Mouse (Mus musculus) lung, embryonic 15.5 days (tissue): Measurements from ENCODE around the gene Lpin2. TPM values are rescaled to one million over a fixed set of nuclear protein-coding genes. Genes with fewer than 3 reads are reported as not detected.

Source experiments
- ATAC-seq: fragments of 200-750 bp; cut with Nextera tagmentation; 2 replicates; pipeline ENCODE4 v1.8.0; 2017; ENCODE audit warnings: moderate number of reproducible peaks, borderline replicate concordance; ENCODE audit not compliant: low FRiP score, low TSS enrichment; ENCODE audit errors: extremely low read depth
- H3K27ac ChIP-seq: fragments of 300-500 bp; sonication (generic); 2 replicates; pipeline ENCODE4 v1.5.1; 2015; ENCODE audit warnings: moderate library complexity, mild to moderate bottlenecking, inconsistent platforms
- H3K27me3 ChIP-seq: fragments of 300-500 bp; sonication (generic); 2 replicates; pipeline ENCODE4 v1.6.1; 2015; ENCODE audit warnings: inconsistent platforms
- H3K36me3 ChIP-seq: fragments of 300-500 bp; sonication (generic); 2 replicates; pipeline ENCODE4 v1.6.1; 2015; ENCODE audit warnings: inconsistent platforms
- H3K4me1 ChIP-seq: fragments of 300-500 bp; sonication (generic); 2 replicates; pipeline ENCODE4 v1.6.1; 2015; ENCODE audit warnings: inconsistent platforms
- H3K4me2 ChIP-seq: fragments of 300-500 bp; sonication (generic); 2 replicates; pipeline ENCODE4 v1.6.1; 2015; ENCODE audit warnings: inconsistent platforms, mild to moderate bottlenecking, moderate library complexity
- H3K4me3 ChIP-seq: fragments of 300-500 bp; sonication (generic); 2 replicates; pipeline ENCODE4 v1.5.1; 2015; ENCODE audit warnings: mild to moderate bottlenecking, inconsistent platforms
- H3K9ac ChIP-seq: fragments of 300-500 bp; sonication (generic); 2 replicates; pipeline ENCODE4 v1.6.1; 2015; ENCODE audit warnings: inconsistent platforms
- H3K9me3 ChIP-seq: fragments of 300-500 bp; sonication (generic); 2 replicates; pipeline ENCODE4 v1.6.1; 2016; ENCODE audit warnings: inconsistent platforms
- WGBS: fragments of 180-500 bp; shearing (Covaris S2); methylation state at CpG from one replicate; pipeline ENCODE4 v1.1.7; 2015; 5-methylcytosine and 5-hydroxymethylcytosine counted together
- polyA plus RNA-seq: library from polyadenylated mRNA; unstranded; fragments of >200 nt; fragmentation: Nextera tagmentation; extraction: Ambion mirVana; gene quantifications from 2 replicates; pipeline ENCODE4 v1.2.1, GENCODE M21; 2015

Gene Lpin2
- polyA plus RNA-seq, 1 experiment from 2014 or later = 31.8 TPM

- H3K4me2 ChIP-seq = no peak overlapping the region
- H3K9ac ChIP-seq = no peak overlapping the region
- H3K4me1 ChIP-seq = no peaks in the 10 kb centered on the region
- 48% methylated on average over 3 of the region's 3 CpGs for WGBS
- H3K27ac ChIP-seq = no peak overlapping the region
- H3K27me3 ChIP-seq = no peaks in the 10 kb centered on the region
- no peak overlapping the region for H3K4me3 ChIP-seq
- H3K9me3 ChIP-seq = no peaks in the 10 kb centered on the region
- H3K36me3 ChIP-seq = no peaks in the 10 kb centered on the region
- no peak for ATAC-seq
Measured at GRCm38 (mm10) chr17:71260658-71261057, 78.3 kb downstream of the Lpin2 start.

- H3K27ac ChIP-seq = no peak overlapping the region
- no peaks in the 10 kb centered on the region for H3K9me3 ChIP-seq
- ATAC-seq = no peak
- 70% methylated on average over 6 of the region's 6 CpGs for WGBS
- H3K4me1 ChIP-seq = no peaks in the 10 kb centered on the region
- no peak overlapping the region for H3K9ac ChIP-seq
- no peaks in the 10 kb centered on the region for H3K27me3 ChIP-seq
- H3K4me2 ChIP-seq = no peak overlapping the region
- no peak overlapping the region for H3K4me3 ChIP-seq
- no peaks in the 10 kb centered on the region for H3K36me3 ChIP-seq
Measured at GRCm38 (mm10) chr17:71263136-71263535, 80.8 kb downstream of the Lpin2 start.

GRCm38 (mm10) chr17:71264739-71265138 is 82.4 kb downstream of the Lpin2 start:
- no peak overlapping the region for H3K4me3 ChIP-seq
- no peaks in the 10 kb centered on the region for H3K9me3 ChIP-seq
- no peak overlapping the region for H3K27ac ChIP-seq
- WGBS = 63% methylated on average over 4 of the region's 4 CpGs
- H3K4me2 ChIP-seq = no peak overlapping the region
- H3K36me3 ChIP-seq = no peaks in the 10 kb centered on the region
- no peak overlapping the region for H3K9ac ChIP-seq
- H3K27me3 ChIP-seq = no peaks in the 10 kb centered on the region
- no peaks in the 10 kb centered on the region for H3K4me1 ChIP-seq
- ATAC-seq = no peak

- Histone ChIP-seq H3K27me3 (no peaks in the 10 kb centered on the region), H3K27ac (no peak overlapping the region), H3K4me1 (no peaks in the 10 kb centered on the region), H3K4me3 (no peak overlapping the region), H3K9ac (no peak overlapping the region), H3K4me2 (no peak overlapping the region), H3K36me3 (no peaks in the 10 kb centered on the region), H3K9me3 (no peaks in the 10 kb centered on the region)
- WGBS = 50% methylated on average over 5 of the region's 5 CpGs
- ATAC-seq = no peak
Measured at GRCm38 (mm10) chr17:71265336-71266051, 83.1 kb downstream of the Lpin2 start.

GRCm38 (mm10) chr17:71267374-71267773 is 85.0 kb downstream of the Lpin2 start:
- no peak for ATAC-seq
- Histone ChIP-seq H3K27me3 (no peaks in the 10 kb centered on the region), H3K4me2 (no peak overlapping the region), H3K27ac (no peak overlapping the region), H3K9ac (no peak overlapping the region), H3K4me3 (no peak overlapping the region), H3K4me1 (no peaks in the 10 kb centered on the region), H3K36me3 (no peaks in the 10 kb centered on the region), H3K9me3 (no peaks in the 10 kb centered on the region)
- WGBS = 77% methylated on average over 8 of the region's 8 CpGs

GRCm38 (mm10) chr17:71268152-71268551 is 85.8 kb downstream of the Lpin2 start:
- no peaks in the 10 kb centered on the region for H3K4me1 ChIP-seq
- H3K27ac ChIP-seq = no peak overlapping the region
- H3K9ac ChIP-seq = no peak overlapping the region
- 80% methylated on average over 10 of the region's 10 CpGs for WGBS
- no peak overlapping the region for H3K4me3 ChIP-seq
- H3K36me3 ChIP-seq = no peaks in the 10 kb centered on the region
- H3K4me2 ChIP-seq = no peak overlapping the region
- H3K9me3 ChIP-seq = no peaks in the 10 kb centered on the region
- ATAC-seq = no peak
- H3K27me3 ChIP-seq = no peaks in the 10 kb centered on the region

- no peaks in the 10 kb centered on the region for H3K36me3 ChIP-seq
- H3K4me3 ChIP-seq = no peak overlapping the region
- H3K9me3 ChIP-seq = no peaks in the 10 kb centered on the region
- 67% methylated on average over 3 of the region's 3 CpGs for WGBS
- H3K4me2 ChIP-seq = no peak overlapping the region
- no peaks in the 10 kb centered on the region for H3K27me3 ChIP-seq
- no peak overlapping the region for H3K9ac ChIP-seq
- H3K27ac ChIP-seq = no peak overlapping the region
- no peaks in the 10 kb centered on the region for H3K4me1 ChIP-seq
- no peak for ATAC-seq
Measured at GRCm38 (mm10) chr17:71268599-71268998, 86.2 kb downstream of the Lpin2 start.

GRCm38 (mm10) chr17:71273901-71274300 is 91.5 kb downstream of the Lpin2 start:
- no peak overlapping the region for H3K4me2 ChIP-seq
- H3K9me3 ChIP-seq = no peaks in the 10 kb centered on the region
- H3K27me3 ChIP-seq = no peaks in the 10 kb centered on the region
- ATAC-seq = no peak
- no peaks in the 10 kb centered on the region for H3K36me3 ChIP-seq
- H3K4me3 ChIP-seq = no peak overlapping the region
- 87% methylated on average over 12 of the region's 12 CpGs for WGBS
- no peak overlapping the region for H3K27ac ChIP-seq
- no peak overlapping the region for H3K9ac ChIP-seq
- H3K4me1 ChIP-seq = no peaks in the 10 kb centered on the region

GRCm38 (mm10) chr17:71276771-71277170 is 94.4 kb downstream of the Lpin2 start:
- Histone ChIP-seq H3K9ac (no peak overlapping the region), H3K4me1 (no peaks in the 10 kb centered on the region), H3K36me3 (no peaks in the 10 kb centered on the region), H3K27ac (no peak overlapping the region), H3K27me3 (no peaks in the 10 kb centered on the region), H3K9me3 (no peaks in the 10 kb centered on the region), H3K4me3 (no peak overlapping the region), H3K4me2 (no peak overlapping the region)
- 80% methylated on average over 10 of the region's 10 CpGs for WGBS
- no peak for ATAC-seq

GRCm38 (mm10) chr17:71277701-71278491 is 95.5 kb downstream of the Lpin2 start:
- WGBS = 89% methylated on average over 6 of the region's 6 CpGs

GRCm38 (mm10) chr17:71282716-71283115 is 100.4 kb downstream of the Lpin2 start:
- peaks cover 28% of the 10 kb centered on the region for H3K4me1 ChIP-seq
- H3K9me3 ChIP-seq = no peaks in the 10 kb centered on the region
- H3K9ac ChIP-seq = no peak overlapping the region

More at GRCm38 (mm10) chr17:71277701-71278491, 95.5 kb downstream of the Lpin2 start:
- no peak for ATAC-seq
- no peak overlapping the region for H3K27ac ChIP-seq
- H3K36me3 ChIP-seq = no peaks in the 10 kb centered on the region
- no peaks in the 10 kb centered on the region for H3K9me3 ChIP-seq
- no peaks in the 10 kb centered on the region for H3K27me3 ChIP-seq
- no peak overlapping the region for H3K9ac ChIP-seq
- H3K4me3 ChIP-seq = no peak overlapping the region
- no peaks in the 10 kb centered on the region for H3K4me1 ChIP-seq
- no peak overlapping the region for H3K4me2 ChIP-seq

GRCm38 (mm10) chr17:71283237-71283636 is 100.9 kb downstream of the Lpin2 start:
- Histone ChIP-seq H3K9ac (no peak overlapping the region), H3K27me3 (no peaks in the 10 kb centered on the region), H3K4me3 (no peak overlapping the region), H3K9me3 (no peaks in the 10 kb centered on the region), H3K27ac (0 out of 2 replicates have a peak overlapping the region, but pooled peaks have one; percentile 9), H3K36me3 (no peaks in the 10 kb centered on the region), H3K4me1 (peaks cover 28% of the 10 kb centered on the region), H3K4me2 (no peak overlapping the region)
- peak; percentile 90 for ATAC-seq
- 32% methylated on average over 4 of the region's 4 CpGs for WGBS

More at GRCm38 (mm10) chr17:71282716-71283115, 100.4 kb downstream of the Lpin2 start:
- Histone ChIP-seq H3K4me3 (no peak overlapping the region), H3K27ac (0 out of 2 replicates have a peak overlapping the region, but pooled peaks have one; percentile 9), H3K4me2 (no peak overlapping the region), H3K36me3 (no peaks in the 10 kb centered on the region), H3K27me3 (no peaks in the 10 kb centered on the region)
- no peak for ATAC-seq
- WGBS = 86% methylated on average over 9 of the region's 9 CpGs
